Mouse (Mus musculus): ENCODE results near the gene Stfa2.
"Not testable (repeated sequence)": the region's sequence is repeated elsewhere in the genome, so short reads cannot be mapped to it uniquely, and the experiment has no call there.

The Stfa2 gene

DNA sequence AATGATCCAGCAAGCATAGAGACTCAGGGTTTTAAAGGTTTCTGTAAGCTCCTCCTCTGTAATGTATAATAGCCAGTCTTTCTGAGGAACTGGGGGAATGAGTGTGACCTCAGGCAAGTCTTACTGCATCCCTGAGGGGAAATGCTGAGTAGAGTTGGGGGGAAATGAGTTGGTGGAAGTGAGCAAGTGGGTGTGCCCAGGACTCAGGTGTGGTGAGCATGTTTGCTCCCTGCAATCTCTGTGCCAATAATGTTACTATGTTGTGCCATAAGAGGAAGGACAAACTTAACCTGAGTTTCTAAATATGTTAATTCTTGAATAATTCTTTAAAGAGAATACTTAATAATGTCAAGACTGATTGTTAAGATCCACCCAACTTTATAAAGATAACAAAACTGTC is at the start of gene Stfa2:
Gene Stfa2, minus strand, starts transcription at position 101 of the 400 bp plus-strand sequence.
- DNase-seq (ENCODE audit: low spot score): no peak

- no peak for DNase-seq (ENCODE audit: low spot score)
Measured at GRCm38 (mm10) chr16:36455342-36455802, 47.1 kb upstream of the Stfa2 start, which contains the start of gene Stfa3. Gene Stfa3, minus strand, starts transcription at chr16:36455392.

- DNase-seq (ENCODE audit: low spot score): not testable (repeated sequence)
Measured at GRCm38 (mm10) chr16:36420979-36421378, 12.7 kb upstream of the Stfa2 start.

- DNase-seq (ENCODE audit: low spot score): no peak
Measured at GRCm38 (mm10) chr16:36389060-36389459, 19.2 kb downstream of the Stfa2 start.

DNA sequence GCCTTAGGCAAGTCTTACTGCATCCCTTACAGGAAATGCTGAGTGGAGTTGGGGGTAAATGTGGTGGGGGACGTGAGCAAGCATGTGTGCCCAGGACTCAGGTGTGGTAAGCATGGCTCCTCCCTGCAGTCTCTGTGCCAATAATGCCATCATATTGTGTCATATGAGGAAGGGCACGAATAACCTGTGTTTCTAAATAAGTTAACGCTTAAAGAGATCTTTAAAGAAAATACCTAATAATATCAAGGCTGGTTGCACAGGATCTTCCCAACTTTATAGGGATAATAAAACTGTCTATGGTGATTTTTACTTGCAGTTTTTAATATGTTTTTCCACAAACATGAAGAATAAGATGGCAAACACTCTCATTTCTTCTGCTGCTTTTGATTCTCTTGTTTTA is 40.6 kb downstream of the Stfa2 start, which contains the start of gene BC100530:
Gene BC100530, minus strand, starts transcription at position 101 of the 400 bp plus-strand sequence.
- not testable (repeated sequence) for DNase-seq (ENCODE audit: low spot score)

Measured in ovary, adult 18-20 months (tissue).